Mouse (Mus musculus): ENCODE measurements around the gene Med8. TPM values are rescaled to one million over a fixed set of nuclear protein-coding genes. Genes with fewer than 3 reads are reported as not detected.

Med8 gene
- polyA plus RNA-seq, 1 experiment from 2014 or later, result 141 TPM

DNA sequence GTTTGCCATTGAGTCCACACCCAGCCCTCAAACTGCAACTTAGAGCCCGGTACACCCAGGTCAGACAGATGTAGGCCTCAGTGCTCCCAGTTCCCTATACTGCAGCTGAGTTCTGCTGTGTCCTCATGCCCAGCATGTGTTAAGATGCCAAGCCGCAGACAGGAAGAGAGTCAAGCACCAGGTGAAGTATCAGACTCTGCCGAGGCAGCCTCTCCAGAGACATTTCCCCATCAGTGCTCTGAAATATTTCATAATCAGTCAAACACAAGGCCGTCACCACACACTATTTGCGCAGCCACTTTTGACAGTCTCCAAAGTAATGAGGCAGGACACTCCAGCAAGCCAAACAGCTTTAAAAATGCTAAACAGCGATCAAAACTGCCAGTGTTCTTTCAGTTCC lies 10.7 kb upstream of the Med8 start:
- ATAC-seq (replicated peaks; ENCODE audit: low FRiP score), result no peak
- WGBS, result 87% methylated on average over 6 of the region's 6 CpGs
- Histone ChIP-seq H3K9ac (ENCODE audit: low read depth, low read length) (no peak overlapping the region), H3K9me3 (ENCODE audit: control insufficient read depth, low read length) (no peaks in the 10 kb centered on the region), H3K36me3 (ENCODE audit: control insufficient read depth, insufficient read depth, low read length) (peaks cover 49% of the 10 kb centered on the region), H3K4me2 (no peak overlapping the region), H3K4me3 (ENCODE audit: low read depth, low read length) (no peak overlapping the region), H3K27me3 (replicated peaks; ENCODE audit: control insufficient read depth, insufficient read depth, low read length) (no peaks in the 10 kb centered on the region), H3K4me1 (replicated peaks; ENCODE audit: control insufficient read depth, insufficient read depth, low read length) (no peaks in the 10 kb centered on the region; the same call in 1 of the 2 replicates), H3K27ac (ENCODE audit: low read depth, low read length) (no peak overlapping the region)
- DNase-seq (ENCODE audit: low spot score), result no peak

- no peak overlapping the region for H3K4me2 ChIP-seq
- WGBS, result 82% methylated on average over 3 of the region's 3 CpGs
- no peak overlapping the region for H3K27ac ChIP-seq (ENCODE audit: low read depth, low read length)
- peaks cover 46% of the 10 kb centered on the region for H3K36me3 ChIP-seq (ENCODE audit: control insufficient read depth, insufficient read depth, low read length)
- H3K27me3 ChIP-seq (replicated peaks; ENCODE audit: control insufficient read depth, insufficient read depth, low read length), result no peaks in the 10 kb centered on the region
- ATAC-seq (replicated peaks; ENCODE audit: low FRiP score) (no peak), DNase-seq (ENCODE audit: low spot score) (no peak)
- H3K9ac ChIP-seq (ENCODE audit: low read depth, low read length), result no peak overlapping the region
- no peaks in the 10 kb centered on the region for H3K9me3 ChIP-seq (ENCODE audit: control insufficient read depth, low read length)
- H3K4me3 ChIP-seq (ENCODE audit: low read depth, low read length), result no peak overlapping the region
- H3K4me1 ChIP-seq (replicated peaks; ENCODE audit: control insufficient read depth, insufficient read depth, low read length), result no peaks in the 10 kb centered on the region; the same call in 1 of the 2 replicates
Observed at GRCm38 (mm10) chr4:118401421-118401820, 7.7 kb upstream of the Med8 start.

DNA sequence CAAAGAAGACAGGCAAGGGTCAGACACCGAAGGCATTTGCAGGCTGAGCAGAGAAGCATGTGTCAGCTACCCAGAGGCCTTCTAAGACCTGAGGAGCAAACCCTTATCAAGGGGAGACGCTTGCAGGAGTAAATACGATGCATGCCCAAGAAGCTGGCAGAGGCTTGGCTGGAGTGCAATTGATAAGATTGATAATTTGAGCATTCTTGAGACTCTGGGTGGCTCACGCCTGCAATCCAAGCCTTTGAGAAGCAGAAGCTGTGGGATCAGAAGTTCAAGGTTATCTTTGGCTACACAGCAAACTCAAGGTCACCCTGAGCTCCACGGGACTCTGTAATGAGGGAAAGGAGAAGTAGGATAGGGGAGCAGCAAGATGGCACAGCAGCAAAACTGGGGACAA lies 7.2 kb upstream of the Med8 start:
- ATAC-seq (replicated peaks; ENCODE audit: low FRiP score), result peak; percentile 76
- Histone ChIP-seq H3K27me3 (replicated peaks; ENCODE audit: control insufficient read depth, insufficient read depth, low read length) (no peaks in the 10 kb centered on the region), H3K4me3 (ENCODE audit: low read depth, low read length) (no peak overlapping the region), H3K4me2 (no peak overlapping the region), H3K27ac (ENCODE audit: low read depth, low read length) (no peak overlapping the region), H3K9me3 (ENCODE audit: control insufficient read depth, low read length) (no peaks in the 10 kb centered on the region), H3K36me3 (ENCODE audit: control insufficient read depth, insufficient read depth, low read length) (peaks cover 46% of the 10 kb centered on the region), H3K4me1 (replicated peaks; ENCODE audit: control insufficient read depth, insufficient read depth, low read length) (no peaks in the 10 kb centered on the region; the same call in 1 of the 2 replicates), H3K9ac (ENCODE audit: low read depth, low read length) (no peak overlapping the region)
- WGBS, result 63% methylated on average over 5 of the region's 5 CpGs
- DNase-seq (ENCODE audit: low spot score), result no peak

DNA sequence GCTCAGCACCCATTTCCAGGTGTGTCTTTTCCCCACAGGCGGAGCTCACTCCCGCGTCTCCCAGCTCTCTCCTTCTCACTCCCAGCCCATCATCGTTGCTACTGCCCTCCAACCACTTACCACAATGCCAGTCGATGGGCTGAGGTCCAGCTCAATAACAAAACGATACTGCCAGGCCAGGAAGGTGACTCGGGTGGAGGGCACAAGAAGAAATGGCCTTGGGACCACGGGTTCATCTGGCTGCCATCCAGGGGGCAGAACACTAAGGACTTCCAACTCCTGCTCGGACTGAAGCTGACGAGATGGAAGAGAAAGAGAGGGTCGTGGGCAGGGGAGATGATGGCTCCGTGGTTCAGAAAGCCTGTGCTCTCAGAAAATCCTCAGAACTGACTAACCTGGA lies 6.4 kb upstream of the Med8 start:
- no peaks in the 10 kb centered on the region for H3K27me3 ChIP-seq (replicated peaks; ENCODE audit: control insufficient read depth, insufficient read depth, low read length)
- no peak overlapping the region for H3K9ac ChIP-seq (ENCODE audit: low read depth, low read length)
- ATAC-seq (replicated peaks; ENCODE audit: low FRiP score), result no peak
- DNase-seq (ENCODE audit: low spot score), result no peak
- H3K4me3 ChIP-seq (ENCODE audit: low read depth, low read length), result no peak overlapping the region
- H3K4me2 ChIP-seq, result no peak overlapping the region
- H3K36me3 ChIP-seq (ENCODE audit: control insufficient read depth, insufficient read depth, low read length), result peaks cover 41% of the 10 kb centered on the region
- 92% methylated on average over 12 of the region's 12 CpGs for whole genome bisulfite sequencing
- H3K9me3 ChIP-seq (ENCODE audit: control insufficient read depth, low read length), result no peaks in the 10 kb centered on the region
- H3K4me1 ChIP-seq (replicated peaks; ENCODE audit: control insufficient read depth, insufficient read depth, low read length), result peaks cover 3% of the 10 kb centered on the region
- H3K27ac ChIP-seq (ENCODE audit: low read depth, low read length), result no peak overlapping the region

DNA sequence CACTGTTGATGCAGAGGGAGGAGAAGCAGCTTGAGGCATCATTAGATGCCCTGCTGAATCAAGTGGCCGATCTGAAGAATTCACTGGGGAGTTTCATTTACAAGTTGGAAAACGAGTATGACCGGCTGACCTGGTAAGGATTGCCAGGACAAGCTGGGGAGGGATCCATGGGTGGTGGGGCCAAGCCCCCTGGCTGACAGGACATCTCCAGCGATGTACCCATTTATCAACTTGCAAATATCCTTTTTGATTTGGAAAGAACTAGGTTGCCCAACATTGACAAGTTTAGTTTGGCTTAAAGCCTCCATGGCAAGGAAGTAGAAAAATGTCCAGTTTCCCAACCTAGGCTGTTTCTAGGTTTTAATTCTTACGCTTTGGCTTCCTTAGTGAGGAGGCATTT lies 1.7 kb downstream of the Med8 start:
- H3K36me3 ChIP-seq (ENCODE audit: control insufficient read depth, insufficient read depth, low read length), result peaks cover 34% of the 10 kb centered on the region
- no peaks in the 10 kb centered on the region for H3K9me3 ChIP-seq (ENCODE audit: control insufficient read depth, low read length)
- no peak overlapping the region for H3K9ac ChIP-seq (ENCODE audit: low read depth, low read length)
- no peak overlapping the region for H3K4me3 ChIP-seq (ENCODE audit: low read depth, low read length)
- no peak for ATAC-seq (replicated peaks; ENCODE audit: low FRiP score)
- H3K4me1 ChIP-seq (replicated peaks; ENCODE audit: control insufficient read depth, insufficient read depth, low read length), result peaks cover 16% of the 10 kb centered on the region
- no peak overlapping the region for H3K27ac ChIP-seq (ENCODE audit: low read depth, low read length)
- peak overlapping the region; percentile 93; the same call in 1 of the 2 replicates for H3K4me2 ChIP-seq
- H3K27me3 ChIP-seq (replicated peaks; ENCODE audit: control insufficient read depth, insufficient read depth, low read length), result no peaks in the 10 kb centered on the region
- 93% methylated on average over 5 of the region's 5 CpGs for WGBS
- DNase-seq (ENCODE audit: low spot score), result no peak

GRCm38 (mm10) chr4:118413553-118413952 lies 4.4 kb downstream of the Med8 start:
- 95% methylated on average over 5 of the region's 5 CpGs for WGBS
- Histone ChIP-seq H3K27me3 (replicated peaks; ENCODE audit: control insufficient read depth, insufficient read depth, low read length) (no peaks in the 10 kb centered on the region), H3K4me2 (no peak overlapping the region), H3K27ac (ENCODE audit: low read depth, low read length) (no peak overlapping the region), H3K4me3 (ENCODE audit: low read depth, low read length) (no peak overlapping the region), H3K36me3 (ENCODE audit: control insufficient read depth, insufficient read depth, low read length) (peaks cover 48% of the 10 kb centered on the region), H3K4me1 (replicated peaks; ENCODE audit: control insufficient read depth, insufficient read depth, low read length) (peaks cover 4% of the 10 kb centered on the region), H3K9me3 (ENCODE audit: control insufficient read depth, low read length) (no peaks in the 10 kb centered on the region), H3K9ac (ENCODE audit: low read depth, low read length) (no peak overlapping the region)
- DNase-seq (ENCODE audit: low spot score), result no peak
- no peak for ATAC-seq (replicated peaks; ENCODE audit: low FRiP score)

DNA sequence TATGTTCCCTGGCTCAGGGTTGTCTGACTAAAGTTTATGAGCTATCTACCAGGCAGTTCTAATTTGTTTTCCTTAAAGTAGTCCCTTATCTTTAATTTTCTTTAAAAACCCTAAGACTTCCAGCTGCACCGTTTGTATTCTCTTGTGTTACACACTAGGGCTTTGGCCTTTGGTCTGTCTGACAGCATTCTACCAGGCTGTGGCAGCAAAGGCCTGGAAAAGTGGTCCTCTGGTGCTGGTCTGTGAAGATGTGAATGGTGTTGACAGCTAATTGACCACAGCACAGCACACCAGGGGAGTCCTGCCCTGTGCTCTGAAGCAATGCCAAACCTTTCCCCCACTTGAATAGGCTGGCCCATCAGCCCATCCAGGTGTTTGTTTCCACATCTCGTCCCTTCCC lies 6.6 kb downstream of the Med8 start:
- H3K4me3 ChIP-seq (ENCODE audit: low read depth, low read length), result no peak overlapping the region
- H3K9me3 ChIP-seq (ENCODE audit: control insufficient read depth, low read length), result no peaks in the 10 kb centered on the region
- peaks cover 50% of the 10 kb centered on the region for H3K36me3 ChIP-seq (ENCODE audit: control insufficient read depth, insufficient read depth, low read length)
- H3K4me2 ChIP-seq, result no peak overlapping the region
- no peaks in the 10 kb centered on the region for H3K4me1 ChIP-seq (replicated peaks; ENCODE audit: control insufficient read depth, insufficient read depth, low read length)
- no peak overlapping the region for H3K27ac ChIP-seq (ENCODE audit: low read depth, low read length)
- DNase-seq (ENCODE audit: low spot score), result no peak
- 79% methylated on average over 2 of the region's 2 CpGs for WGBS
- no peak overlapping the region for H3K9ac ChIP-seq (ENCODE audit: low read depth, low read length)
- ATAC-seq (replicated peaks; ENCODE audit: low FRiP score), result no peak
- no peaks in the 10 kb centered on the region for H3K27me3 ChIP-seq (replicated peaks; ENCODE audit: control insufficient read depth, insufficient read depth, low read length)

DNA sequence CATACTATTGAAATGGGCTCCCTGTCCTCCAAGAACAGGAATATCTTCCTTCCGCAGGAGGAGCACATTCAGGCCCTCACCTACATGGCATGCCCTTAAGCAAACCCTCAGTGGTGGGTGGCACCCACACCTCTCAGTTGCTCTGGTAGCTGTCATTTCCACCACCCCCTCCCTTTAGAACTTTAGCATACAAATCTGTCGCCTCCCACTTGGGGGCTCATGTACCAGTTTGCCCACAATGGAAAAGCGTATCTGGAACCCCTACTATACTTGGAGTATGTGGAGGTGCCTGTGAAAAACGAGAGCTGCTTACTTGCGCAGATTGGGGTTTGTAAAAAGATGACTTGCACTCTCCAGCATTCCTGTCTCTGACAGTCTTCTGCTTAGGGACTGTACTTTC lies 7.2 kb downstream of the Med8 start:
- 92% methylated on average over 5 of the region's 5 CpGs for WGBS

GRCm38 (mm10) chr4:118417112-118417797 lies 8.1 kb downstream of the Med8 start:
- Histone ChIP-seq H3K27ac (ENCODE audit: low read depth, low read length) (no peak overlapping the region), H3K4me1 (replicated peaks; ENCODE audit: control insufficient read depth, insufficient read depth, low read length) (no peaks in the 10 kb centered on the region), H3K4me3 (ENCODE audit: low read depth, low read length) (no peak overlapping the region), H3K36me3 (ENCODE audit: control insufficient read depth, insufficient read depth, low read length) (peaks cover 51% of the 10 kb centered on the region), H3K27me3 (replicated peaks; ENCODE audit: control insufficient read depth, insufficient read depth, low read length) (no peaks in the 10 kb centered on the region), H3K9ac (ENCODE audit: low read depth, low read length) (no peak overlapping the region), H3K4me2 (no peak overlapping the region), H3K9me3 (ENCODE audit: control insufficient read depth, low read length) (no peaks in the 10 kb centered on the region)
- ATAC-seq (replicated peaks; ENCODE audit: low FRiP score), result no peak
- no peak for DNase-seq (ENCODE audit: low spot score)
- 75% methylated on average over 13 of the region's 13 CpGs for WGBS

More for the DNA sequence above, 7.2 kb downstream of the Med8 start:
- no peak for ATAC-seq (replicated peaks; ENCODE audit: low FRiP score)
- no peaks in the 10 kb centered on the region for H3K27me3 ChIP-seq (replicated peaks; ENCODE audit: control insufficient read depth, insufficient read depth, low read length)
- H3K36me3 ChIP-seq (ENCODE audit: control insufficient read depth, insufficient read depth, low read length), result peaks cover 50% of the 10 kb centered on the region
- no peak for DNase-seq (ENCODE audit: low spot score)
- no peak overlapping the region for H3K27ac ChIP-seq (ENCODE audit: low read depth, low read length)
- no peaks in the 10 kb centered on the region for H3K9me3 ChIP-seq (ENCODE audit: control insufficient read depth, low read length)
- H3K4me2 ChIP-seq, result no peak overlapping the region
- no peak overlapping the region for H3K9ac ChIP-seq (ENCODE audit: low read depth, low read length)
- no peaks in the 10 kb centered on the region for H3K4me1 ChIP-seq (replicated peaks; ENCODE audit: control insufficient read depth, insufficient read depth, low read length)
- no peak overlapping the region for H3K4me3 ChIP-seq (ENCODE audit: low read depth, low read length)
